Mouse (Mus musculus) heart, postnatal 14 days (tissue): Measurements from ENCODE around the gene Cmip. TPM values are rescaled to one million over a fixed set of nuclear protein-coding genes. Genes with fewer than 3 reads are reported as not detected.
A peak's percentile ranks its signal among the peaks of the same experiment; 100 is the strongest.

Experiments used
- DNase-seq, 2 experiments: peaks; one replicate each; pipeline ENCODE4 v3.0.0; 2021 to 2022
- intact Hi-C: fragments of 180-260 bp; cut with DNase I; formaldehyde crosslinking; loops from one replicate; pipeline ENCODE4 v1.15.1; 2025
- total RNA-seq, 2 experiments: library from RNA; stranded (reverse); gene quantifications; 2 replicates each; pipeline ENCODE4 v1.2.3; 2021

The Cmip gene
- total RNA-seq, 2 experiments from 2014 or later = 29.5 to 30.9 TPM

GRCm38 (mm10) chr8:117339958-117340651 is 83.2 kb downstream of the Cmip start:
- intact Hi-C loops = loop anchor here (5.0 kb wide), 1 partner anchor 37 kb away; no protein-coding TSS in a partner anchor
- DNase-seq = peak in 1 of 2 experiments; percentile 27

- intact Hi-C loops = loop anchor here (5.0 kb wide), 1 partner anchor 37 kb away; no protein-coding TSS in a partner anchor
Observed at GRCm38 (mm10) chr8:117340800-117341199, 83.9 kb downstream of the Cmip start.

GRCm38 (mm10) chr8:117342735-117343385 is 86.0 kb downstream of the Cmip start:
- DNase-seq = no peak
- intact Hi-C loops = loop anchor here (5.0 kb wide), 1 partner anchor 34 kb away; no protein-coding TSS in a partner anchor

More at GRCm38 (mm10) chr8:117340800-117341199, 83.9 kb downstream of the Cmip start:
- no peak for DNase-seq

GRCm38 (mm10) chr8:117343484-117343883 is 86.6 kb downstream of the Cmip start:
- DNase-seq = no peak
- intact Hi-C loops = loop anchor here (5.0 kb wide), 1 partner anchor 34 kb away; no protein-coding TSS in a partner anchor

GRCm38 (mm10) chr8:117344899-117345298 is 88.0 kb downstream of the Cmip start:
- no peak for DNase-seq
- intact Hi-C loops = loop anchor here (5.0 kb wide), 1 partner anchor 32 kb away; no protein-coding TSS in a partner anchor

GRCm38 (mm10) chr8:117345376-117345775 is 88.5 kb downstream of the Cmip start:
- intact Hi-C loops = no loop called here
- DNase-seq = no peak

GRCm38 (mm10) chr8:117347556-117347955 is 90.7 kb downstream of the Cmip start:
- intact Hi-C loops = no loop called here
- DNase-seq = no peak

- DNase-seq = no peak
- intact Hi-C loops = no loop called here
Observed at GRCm38 (mm10) chr8:117348718-117349394, 92.0 kb downstream of the Cmip start.

GRCm38 (mm10) chr8:117349541-117349940 is 92.7 kb downstream of the Cmip start:
- intact Hi-C loops = no loop called here
- DNase-seq = no peak

- intact Hi-C loops = no loop called here
- DNase-seq = no peak
Observed at GRCm38 (mm10) chr8:117352098-117352497, 95.2 kb downstream of the Cmip start.

GRCm38 (mm10) chr8:117355111-117355831 is 98.4 kb downstream of the Cmip start:
- no peak for DNase-seq
- intact Hi-C loops = no loop called here

- no peak for DNase-seq
- intact Hi-C loops = no loop called here
Observed at GRCm38 (mm10) chr8:117356109-117356672, 99.3 kb downstream of the Cmip start.

- intact Hi-C loops = no loop called here
- peak; percentile 41 to 50 for DNase-seq
Observed at GRCm38 (mm10) chr8:117357491-117358467, 100.9 kb downstream of the Cmip start.

GRCm38 (mm10) chr8:117360172-117360930 is 103.5 kb downstream of the Cmip start:
- intact Hi-C loops = no loop called here
- no peak for DNase-seq

- no peak for DNase-seq
- intact Hi-C loops = no loop called here
Observed at GRCm38 (mm10) chr8:117361595-117362437, 105.0 kb downstream of the Cmip start.

GRCm38 (mm10) chr8:117362438-117362726 is 105.5 kb downstream of the Cmip start:
- DNase-seq = no peak
- intact Hi-C loops = no loop called here

- peak; percentile 73 to 82 for DNase-seq
- intact Hi-C loops = no loop called here
Observed at GRCm38 (mm10) chr8:117363291-117363690, 106.4 kb downstream of the Cmip start.
